Mouse (Mus musculus) embryonic facial prominence, embryonic 10.5 days (tissue): ENCODE results near the gene Cd163l1. TPM values are rescaled to one million over a fixed set of nuclear protein-coding genes. Genes with fewer than 3 reads are reported as not detected.

ENCODE experiments used
- DNase-seq: peaks from one replicate; pipeline ENCODE4 v3.0.0-alpha.2; 2017; ENCODE audit warnings: low spot score
- H3K27ac ChIP-seq: fragments of 300-500 bp; sonication (generic); replicated peaks from 2 replicates; pipeline ENCODE4 v1.5.1; 2016; ENCODE audit warnings: mild to moderate bottlenecking
- H3K27me3 ChIP-seq: fragments of 300-500 bp; sonication (generic); replicated peaks from 2 replicates; pipeline ENCODE4 v1.6.1; 2016; ENCODE audit warnings: low read depth, mild to moderate bottlenecking; ENCODE audit not compliant: poor library complexity, severe bottlenecking
- H3K36me3 ChIP-seq: fragments of 300-500 bp; sonication (generic); replicated peaks from 2 replicates; pipeline ENCODE4 v1.6.1; 2016; ENCODE audit warnings: mild to moderate bottlenecking, moderate library complexity
- H3K4me1 ChIP-seq: fragments of 300-500 bp; sonication (generic); 2 replicates; pipeline ENCODE4 v1.6.1; 2016
- H3K4me3 ChIP-seq: fragments of 300-500 bp; sonication (generic); 2 replicates; pipeline ENCODE4 v1.5.1; 2016; ENCODE audit warnings: mild to moderate bottlenecking, moderate library complexity
- H3K9me3 ChIP-seq: fragments of 300-500 bp; sonication (generic); 2 replicates; pipeline ENCODE4 v1.6.1; 2016; ENCODE audit warnings: mild to moderate bottlenecking
- WGBS: fragments of 180-500 bp; shearing (Covaris S2); methylation state at CpG from one replicate; pipeline ENCODE4 v1.1.7; 2016; 5-methylcytosine and 5-hydroxymethylcytosine counted together
- polyA plus RNA-seq: library from polyadenylated mRNA; unstranded; fragments of >200 nt; fragmentation: Nextera tagmentation; extraction: Ambion mirVana; gene quantifications from 2 replicates; pipeline ENCODE4 v1.2.1, GENCODE M21; 2016

Cd163l1 gene
- polyA plus RNA-seq, 1 experiment from 2014 or later: not detected

- no peaks in the 10 kb centered on the region for H3K36me3 ChIP-seq
- no peak overlapping the region for H3K4me3 ChIP-seq
- no peaks in the 10 kb centered on the region for H3K27me3 ChIP-seq
- H3K27ac ChIP-seq: no peak overlapping the region
- H3K9me3 ChIP-seq: no peaks in the 10 kb centered on the region
- no peak for DNase-seq
- 85% methylated on average over 2 of the region's 2 CpGs for WGBS
- H3K4me1 ChIP-seq: no peaks in the 10 kb centered on the region
Observed at GRCm38 (mm10) chr7:140192851-140193250, 25.2 kb upstream of the Cd163l1 start.

- WGBS: 91% methylated on average over 4 of the region's 4 CpGs
- Histone ChIP-seq H3K9me3 (no peaks in the 10 kb centered on the region), H3K27me3 (no peaks in the 10 kb centered on the region), H3K4me3 (no peak overlapping the region), H3K27ac (no peak overlapping the region), H3K36me3 (no peaks in the 10 kb centered on the region), H3K4me1 (no peaks in the 10 kb centered on the region)
- no peak for DNase-seq
Observed at GRCm38 (mm10) chr7:140194031-140194430, 24.0 kb upstream of the Cd163l1 start.

- H3K27me3 ChIP-seq: no peaks in the 10 kb centered on the region
- H3K36me3 ChIP-seq: no peaks in the 10 kb centered on the region
- no peaks in the 10 kb centered on the region for H3K9me3 ChIP-seq
- H3K4me3 ChIP-seq: no peak overlapping the region
- no peak overlapping the region for H3K27ac ChIP-seq
- 84% methylated on average over 8 of the region's 8 CpGs for WGBS
- DNase-seq: no peak
- H3K4me1 ChIP-seq: no peaks in the 10 kb centered on the region
Observed at GRCm38 (mm10) chr7:140196002-140196401, 22.1 kb upstream of the Cd163l1 start.

GRCm38 (mm10) chr7:140201090-140201489 lies 17.0 kb upstream of the Cd163l1 start:
- 88% methylated on average over 4 of the region's 4 CpGs for WGBS
- H3K9me3 ChIP-seq: no peaks in the 10 kb centered on the region
- no peak overlapping the region for H3K4me3 ChIP-seq
- H3K4me1 ChIP-seq: no peaks in the 10 kb centered on the region
- no peaks in the 10 kb centered on the region for H3K36me3 ChIP-seq
- no peak overlapping the region for H3K27ac ChIP-seq
- H3K27me3 ChIP-seq: no peaks in the 10 kb centered on the region
- DNase-seq: no peak

GRCm38 (mm10) chr7:140205864-140206263 lies 12.2 kb upstream of the Cd163l1 start, which contains the start of gene Olfr524:
TSS of gene Olfr524 (minus strand) at chr7:140205964.
- Histone ChIP-seq H3K4me1 (no peaks in the 10 kb centered on the region), H3K27me3 (no peaks in the 10 kb centered on the region), H3K9me3 (no peaks in the 10 kb centered on the region), H3K36me3 (no peaks in the 10 kb centered on the region), H3K27ac (no peak within 1 kb of the TSS), H3K4me3 (no peak within 1 kb of the TSS)
- DNase-seq: no peak

GRCm38 (mm10) chr7:140206904-140207303 lies 11.2 kb upstream of the Cd163l1 start:
- no peak for DNase-seq
- no peak overlapping the region for H3K4me3 ChIP-seq
- no peaks in the 10 kb centered on the region for H3K36me3 ChIP-seq
- H3K27me3 ChIP-seq: no peaks in the 10 kb centered on the region
- no peaks in the 10 kb centered on the region for H3K9me3 ChIP-seq
- WGBS: 90% methylated on average over 3 of the region's 3 CpGs
- H3K4me1 ChIP-seq: no peaks in the 10 kb centered on the region
- no peak overlapping the region for H3K27ac ChIP-seq

- no peaks in the 10 kb centered on the region for H3K36me3 ChIP-seq
- DNase-seq: no peak
- H3K4me1 ChIP-seq: no peaks in the 10 kb centered on the region
- no peaks in the 10 kb centered on the region for H3K9me3 ChIP-seq
- 77% methylated on average over 8 of the region's 8 CpGs for WGBS
- no peak overlapping the region for H3K4me3 ChIP-seq
- H3K27ac ChIP-seq: no peak overlapping the region
- no peaks in the 10 kb centered on the region for H3K27me3 ChIP-seq
Observed at GRCm38 (mm10) chr7:140208153-140208552, 9.9 kb upstream of the Cd163l1 start.

- H3K9me3 ChIP-seq: no peaks in the 10 kb centered on the region
- WGBS: 82% methylated on average over 3 of the region's 3 CpGs
- H3K4me3 ChIP-seq: no peak overlapping the region
- H3K27me3 ChIP-seq: no peaks in the 10 kb centered on the region
- no peak overlapping the region for H3K27ac ChIP-seq
- H3K36me3 ChIP-seq: no peaks in the 10 kb centered on the region
- no peak for DNase-seq
- H3K4me1 ChIP-seq: no peaks in the 10 kb centered on the region
Observed at GRCm38 (mm10) chr7:140208677-140209076, 9.4 kb upstream of the Cd163l1 start.

- no peak for DNase-seq
- Histone ChIP-seq H3K4me3 (no peak overlapping the region), H3K9me3 (no peaks in the 10 kb centered on the region), H3K4me1 (no peaks in the 10 kb centered on the region), H3K27me3 (no peaks in the 10 kb centered on the region), H3K27ac (no peak overlapping the region), H3K36me3 (no peaks in the 10 kb centered on the region)
- WGBS: 83% methylated on average over 5 of the region's 5 CpGs
Observed at GRCm38 (mm10) chr7:140213841-140214240, 4.2 kb upstream of the Cd163l1 start.

GRCm38 (mm10) chr7:140219268-140219667 lies 1.2 kb downstream of the Cd163l1 start:
- Histone ChIP-seq H3K27me3 (no peaks in the 10 kb centered on the region), H3K4me1 (no peaks in the 10 kb centered on the region), H3K36me3 (no peaks in the 10 kb centered on the region), H3K4me3 (no peak overlapping the region), H3K9me3 (no peaks in the 10 kb centered on the region), H3K27ac (no peak overlapping the region)
- WGBS: 21% methylated on average over 1 of the region's 1 CpGs
- no peak for DNase-seq

GRCm38 (mm10) chr7:140220375-140220774 lies 2.3 kb downstream of the Cd163l1 start:
- 87% methylated on average over 4 of the region's 4 CpGs for WGBS
- H3K4me3 ChIP-seq: no peak overlapping the region

GRCm38 (mm10) chr7:140224209-140224608 lies 6.1 kb downstream of the Cd163l1 start:
- DNase-seq: no peak
- Histone ChIP-seq H3K4me3 (no peak overlapping the region), H3K4me1 (no peaks in the 10 kb centered on the region), H3K36me3 (no peaks in the 10 kb centered on the region), H3K9me3 (no peaks in the 10 kb centered on the region), H3K27me3 (no peaks in the 10 kb centered on the region), H3K27ac (no peak overlapping the region)
- WGBS: 85% methylated on average over 13 of the region's 13 CpGs

More at GRCm38 (mm10) chr7:140220375-140220774, 2.3 kb downstream of the Cd163l1 start:
- Histone ChIP-seq H3K9me3 (no peaks in the 10 kb centered on the region), H3K27me3 (no peaks in the 10 kb centered on the region), H3K27ac (no peak overlapping the region), H3K4me1 (no peaks in the 10 kb centered on the region), H3K36me3 (no peaks in the 10 kb centered on the region)
- no peak for DNase-seq

- 81% methylated on average over 13 of the region's 13 CpGs for WGBS
Observed at GRCm38 (mm10) chr7:140228476-140228875, 10.4 kb downstream of the Cd163l1 start.

GRCm38 (mm10) chr7:140231026-140231425 lies 13.0 kb downstream of the Cd163l1 start:
- Histone ChIP-seq H3K27ac (no peak overlapping the region), H3K4me3 (no peak overlapping the region), H3K4me1 (no peaks in the 10 kb centered on the region), H3K9me3 (no peaks in the 10 kb centered on the region), H3K27me3 (no peaks in the 10 kb centered on the region), H3K36me3 (no peaks in the 10 kb centered on the region)
- no peak for DNase-seq
- WGBS: 68% methylated on average over 2 of the region's 2 CpGs

More at GRCm38 (mm10) chr7:140228476-140228875, 10.4 kb downstream of the Cd163l1 start:
- Histone ChIP-seq H3K9me3 (no peaks in the 10 kb centered on the region), H3K4me3 (no peak overlapping the region), H3K36me3 (no peaks in the 10 kb centered on the region), H3K4me1 (no peaks in the 10 kb centered on the region), H3K27ac (no peak overlapping the region), H3K27me3 (no peaks in the 10 kb centered on the region)
- DNase-seq: no peak
